Mouse (Mus musculus) retina, adult 2 months (tissue): Measurements from ENCODE around the gene Traf5.

ENCODE experiments used
- DNase-seq: peaks from one replicate; pipeline ENCODE4 v3.0.0-alpha.2; 2012; ENCODE audit warnings: low read depth, low spot score

The Traf5 gene

DNA sequence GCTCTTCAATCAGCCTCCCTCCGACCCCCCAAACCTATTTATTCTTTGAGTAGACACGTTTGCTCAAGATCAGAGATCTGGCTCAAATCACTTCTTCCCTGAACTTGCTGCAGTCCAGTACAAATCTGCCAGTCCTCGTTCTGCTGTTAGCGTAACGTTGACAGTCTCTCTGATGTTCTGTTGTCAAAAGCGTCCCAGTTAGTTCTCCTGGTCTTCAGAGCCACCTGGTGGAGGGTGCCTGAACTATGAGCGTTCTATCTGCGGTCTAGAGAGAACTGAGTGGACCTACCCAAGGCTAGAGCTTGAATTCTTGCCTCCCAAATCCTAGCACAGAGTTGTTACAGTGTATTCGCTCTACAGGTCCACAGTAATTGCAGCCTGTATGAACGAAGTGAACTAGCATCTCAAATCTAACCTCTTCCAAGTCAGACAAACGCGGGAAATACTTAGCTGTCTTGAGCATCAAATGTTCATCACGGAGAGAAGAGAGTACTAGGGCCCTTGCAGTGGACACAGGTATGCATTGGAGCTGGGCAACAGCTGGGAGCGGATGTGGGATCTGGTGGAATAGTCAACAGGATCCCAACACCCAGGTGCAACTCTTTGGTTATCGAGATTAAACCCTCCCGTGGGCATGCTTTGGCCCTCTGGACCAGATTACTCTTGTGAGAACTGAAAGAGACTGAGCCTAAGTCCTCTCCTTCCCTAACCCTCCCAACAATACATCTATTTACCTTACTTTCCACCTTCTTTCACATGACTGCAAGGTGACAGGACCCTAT, 711 bp upstream of the Traf5 start:
- peak; percentile 76 for DNase-seq

DNA sequence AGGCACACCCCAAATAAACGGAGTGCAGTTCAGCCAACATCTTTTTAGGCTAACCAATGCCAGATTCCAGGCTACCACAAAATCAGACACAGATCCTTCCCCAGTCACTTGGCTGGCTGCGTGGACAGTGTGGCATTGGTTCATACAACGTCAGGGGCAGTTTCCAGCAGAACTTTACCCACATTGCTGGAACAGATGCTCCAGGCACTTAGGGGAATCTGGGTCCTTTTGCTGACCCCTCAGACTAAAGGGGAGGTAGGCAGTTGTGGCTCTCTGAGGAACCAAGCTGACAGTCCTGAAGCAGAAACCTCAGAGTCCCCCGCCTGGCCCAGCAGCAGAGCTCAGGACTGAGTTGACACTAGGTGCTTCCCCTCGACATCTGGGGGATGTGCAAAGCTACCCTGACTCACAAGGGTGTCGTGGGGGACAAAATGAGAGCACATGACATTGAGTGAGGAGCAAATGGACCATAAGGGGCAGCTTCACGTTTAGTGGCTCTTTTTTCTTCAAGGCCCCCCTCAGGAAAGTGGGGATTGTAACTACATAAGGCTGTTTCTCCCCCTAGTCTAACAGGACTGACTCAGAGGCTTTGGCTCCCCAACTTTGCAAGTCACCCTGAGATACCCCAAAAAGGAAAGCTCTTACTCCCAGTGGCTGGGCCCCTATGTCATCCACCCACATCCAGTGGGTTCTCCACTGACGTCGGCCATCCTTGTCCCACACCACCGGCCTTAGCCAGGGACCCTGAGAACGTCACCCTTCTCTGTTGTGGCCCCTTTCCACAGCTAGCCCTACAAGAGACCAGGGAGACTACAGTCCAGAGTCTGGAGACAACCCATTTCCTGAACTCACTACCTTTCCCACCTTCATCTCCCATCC, 1.4 kb downstream of the Traf5 start:
- DNase-seq, result no peak

DNA sequence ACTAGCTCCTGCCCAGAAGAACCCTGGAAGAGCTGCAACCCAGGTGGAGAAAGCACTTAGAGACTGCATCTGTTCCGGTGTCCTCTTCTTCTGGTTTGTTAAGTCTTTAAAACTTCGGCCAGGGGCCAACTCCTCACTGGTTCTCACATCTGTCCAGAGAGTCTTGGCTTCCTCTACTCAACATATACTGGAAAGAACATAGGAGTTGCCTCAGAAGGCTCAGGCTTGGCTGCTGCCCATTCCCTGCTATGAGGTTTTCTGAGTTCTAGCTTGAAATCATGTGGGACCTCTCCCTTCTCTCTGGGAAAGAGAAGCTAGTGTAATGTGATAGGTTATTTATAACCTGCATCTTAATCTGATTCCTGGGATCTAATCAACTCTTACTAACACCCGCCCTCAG, 2.1 kb downstream of the Traf5 start:
- DNase-seq, result no peak

DNA sequence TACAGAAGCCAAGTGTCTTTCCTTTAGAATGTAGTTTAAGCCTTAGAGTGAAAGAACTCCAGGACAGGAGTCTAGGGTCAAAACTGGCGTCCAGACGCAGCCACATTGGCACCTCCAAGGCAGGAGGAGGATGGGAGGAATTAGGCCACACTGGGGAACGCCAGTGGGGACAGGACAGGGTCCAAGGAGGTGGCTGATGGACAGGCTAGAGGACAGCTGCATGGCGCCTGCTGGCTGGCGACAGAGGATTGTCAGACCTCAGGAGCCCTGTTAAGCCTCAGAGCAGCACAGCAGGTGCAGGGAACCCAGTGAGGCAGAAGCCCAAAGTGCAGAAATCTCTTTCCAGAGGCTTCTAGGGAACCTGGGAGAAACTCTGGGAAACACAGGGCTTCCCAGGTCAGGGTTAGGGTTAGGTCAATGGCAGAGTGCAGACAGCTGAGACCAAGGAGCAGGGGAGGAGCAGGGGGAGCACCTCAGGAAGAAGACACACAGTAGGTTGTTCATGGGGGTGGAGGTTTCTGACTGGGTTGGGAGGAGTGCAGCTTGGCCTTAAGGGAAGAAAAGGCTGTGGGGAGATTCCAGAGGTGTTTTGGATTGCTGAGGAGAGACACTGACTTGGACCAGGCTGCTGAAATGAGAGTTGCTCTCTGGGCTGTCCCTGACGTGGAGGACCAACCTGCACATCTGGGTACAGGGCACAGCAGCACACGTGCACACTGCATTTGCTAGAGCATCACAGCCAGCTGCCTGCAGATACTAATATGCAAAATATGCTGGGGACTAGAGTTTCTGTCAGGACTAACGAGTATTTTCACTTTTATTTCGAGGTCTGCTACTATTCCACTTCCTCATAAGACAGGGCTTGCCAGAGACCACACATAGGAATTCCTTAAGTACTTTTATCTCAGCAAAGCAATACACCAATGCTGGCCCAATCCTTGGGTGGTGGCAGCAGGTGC, 2.9 kb downstream of the Traf5 start:
- no peak for DNase-seq

DNA sequence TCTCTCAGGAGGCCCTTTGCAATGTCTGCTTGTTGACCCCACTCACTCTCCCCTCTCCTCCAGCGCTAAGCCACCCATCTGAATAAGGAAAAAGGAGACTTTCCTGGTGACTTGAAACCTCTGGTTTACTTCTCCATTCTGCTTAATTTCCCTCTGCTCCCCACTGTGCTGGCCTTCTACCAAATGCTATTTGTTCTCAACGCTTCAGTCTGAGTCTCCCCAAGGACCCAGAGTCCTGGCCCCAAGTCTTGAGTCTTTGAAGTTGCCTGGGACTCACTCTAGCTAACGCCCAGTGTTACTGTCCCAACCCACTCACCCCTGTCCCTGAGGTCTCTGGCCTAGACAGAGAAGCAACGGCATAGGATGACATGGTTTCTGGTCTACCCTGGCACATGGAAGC, 4.3 kb downstream of the Traf5 start:
- no peak for DNase-seq

DNA sequence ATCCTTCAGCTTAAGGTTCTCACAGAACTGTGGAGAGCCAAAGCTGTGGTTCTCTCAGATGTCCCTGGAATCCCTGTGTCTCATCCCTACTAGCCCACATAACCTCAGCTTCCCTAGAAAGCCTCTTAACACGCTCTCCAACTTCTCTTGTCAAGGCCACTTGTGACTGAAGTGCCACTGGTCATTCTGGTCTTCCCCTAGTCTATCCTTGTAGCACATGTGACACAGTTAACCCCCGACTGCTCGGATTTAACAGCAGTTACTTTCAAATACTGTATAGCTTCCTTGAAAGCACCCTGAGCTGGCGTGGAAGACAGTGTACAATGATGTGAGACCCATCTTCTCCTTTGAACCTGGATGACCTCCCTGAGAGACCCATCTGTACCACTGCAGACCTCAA, 5.3 kb downstream of the Traf5 start:
- no peak for DNase-seq

DNA sequence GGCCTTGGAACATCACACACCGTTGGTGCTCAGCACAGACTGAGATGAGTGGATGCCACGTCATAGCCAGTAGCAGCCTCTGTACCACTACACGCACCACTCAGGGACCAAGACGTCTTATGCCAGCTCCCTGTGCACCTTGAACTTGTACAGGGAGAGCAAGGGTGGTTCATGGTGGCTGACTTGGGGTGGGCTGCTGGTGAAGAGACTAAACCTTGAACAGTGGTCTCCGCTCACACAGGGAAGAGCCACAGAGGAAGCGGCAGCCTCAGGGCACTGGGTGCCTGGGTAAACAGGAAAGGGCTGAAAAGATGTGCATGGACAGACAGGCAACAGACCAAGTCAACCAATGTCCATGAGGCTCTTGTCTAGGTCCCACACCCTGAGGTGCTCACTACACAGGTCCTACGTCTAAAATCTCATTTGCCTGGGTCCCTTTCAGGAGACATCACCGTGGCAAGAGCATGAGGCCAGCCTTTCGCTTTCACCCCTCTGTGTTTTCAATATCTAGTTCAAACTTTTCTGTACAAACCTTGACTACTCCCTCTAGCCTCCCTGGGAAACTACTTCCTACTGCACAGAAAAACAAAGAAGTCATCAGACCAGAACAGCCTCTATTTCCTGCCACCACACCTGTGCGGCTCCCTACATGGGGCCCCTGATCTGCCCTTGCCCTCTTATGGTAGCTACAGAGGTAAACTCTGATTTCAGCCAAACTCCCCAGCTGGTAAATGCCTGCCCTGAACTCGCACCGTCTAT, 5.9 kb downstream of the Traf5 start:
- DNase-seq, result no peak

DNA sequence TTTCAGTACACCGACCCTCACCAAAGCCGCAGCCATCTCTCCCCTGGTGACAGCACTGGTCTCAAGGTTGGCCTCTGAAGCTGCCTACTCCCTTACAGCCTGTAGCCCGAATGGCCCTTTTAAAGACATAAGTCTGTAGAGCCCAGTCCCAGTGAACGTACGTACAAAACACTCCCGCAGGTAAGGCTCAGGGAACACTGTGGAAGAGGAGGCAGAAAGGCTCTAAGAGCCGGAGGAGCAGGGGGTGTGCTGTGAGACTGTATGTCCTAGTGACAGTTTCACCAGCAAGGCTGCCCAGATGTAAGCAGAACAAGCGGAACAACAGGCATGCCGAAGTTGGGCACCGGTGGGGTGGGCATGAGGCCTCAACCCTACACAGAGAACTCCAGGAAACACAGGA, 7.1 kb downstream of the Traf5 start:
- DNase-seq, result no peak

DNA sequence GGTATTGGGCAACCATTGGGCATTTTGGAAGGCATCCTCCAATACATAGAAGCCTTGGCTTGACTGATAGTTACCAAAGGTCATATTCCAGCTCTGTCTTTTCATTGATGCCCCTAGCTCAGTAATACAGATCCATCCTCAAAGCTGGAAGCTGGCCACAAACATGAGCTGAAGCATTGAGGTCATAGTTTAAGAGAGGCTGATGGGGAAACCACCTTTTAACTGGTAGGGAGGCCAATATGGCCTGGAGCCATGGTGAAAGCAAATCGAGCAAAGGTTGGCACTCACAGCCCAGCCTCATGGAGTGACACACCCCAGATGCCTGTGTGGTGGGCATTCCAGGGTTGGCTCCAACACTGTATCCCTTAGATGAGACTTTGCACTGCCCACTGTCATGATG, 9.7 kb downstream of the Traf5 start:
- no peak for DNase-seq

DNA sequence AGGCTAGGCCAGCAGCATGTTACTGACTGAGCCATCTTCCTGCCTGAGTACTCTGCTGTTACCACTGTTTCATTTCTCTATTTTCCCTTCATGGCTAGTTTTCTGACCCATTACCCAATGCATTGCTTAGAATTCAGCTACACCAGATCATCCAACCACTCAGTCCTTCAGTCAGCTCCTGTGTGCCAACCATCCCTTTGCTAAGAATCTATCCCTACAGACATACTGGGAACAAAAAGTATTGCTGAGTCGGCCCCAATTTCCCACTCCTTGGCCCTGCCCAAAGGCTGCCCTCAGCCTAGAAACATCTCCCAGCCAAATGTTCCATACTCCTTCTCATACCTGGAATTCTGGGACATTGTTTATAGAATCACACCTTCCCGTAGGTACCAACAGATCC, 11.2 kb downstream of the Traf5 start:
- DNase-seq, result no peak

DNA sequence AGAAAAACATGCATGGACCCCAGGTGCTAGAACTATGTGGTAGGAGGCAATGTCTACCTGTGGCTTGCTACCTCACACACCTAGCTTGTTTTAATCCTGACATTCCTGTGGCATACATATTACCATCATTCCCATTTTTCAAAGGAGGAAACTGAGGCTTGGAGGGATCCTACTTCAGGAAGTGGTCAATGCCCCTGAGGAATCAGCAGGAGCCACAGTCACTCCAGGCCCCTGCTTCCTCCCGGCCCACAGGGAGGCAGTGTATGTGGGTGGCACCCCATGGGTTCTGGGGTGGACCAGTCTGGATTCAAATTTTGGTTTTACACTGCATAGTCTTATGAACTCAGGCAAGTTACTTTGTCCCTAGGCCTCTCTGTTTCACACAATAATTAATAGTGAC, 13.2 kb downstream of the Traf5 start:
- DNase-seq, result no peak

DNA sequence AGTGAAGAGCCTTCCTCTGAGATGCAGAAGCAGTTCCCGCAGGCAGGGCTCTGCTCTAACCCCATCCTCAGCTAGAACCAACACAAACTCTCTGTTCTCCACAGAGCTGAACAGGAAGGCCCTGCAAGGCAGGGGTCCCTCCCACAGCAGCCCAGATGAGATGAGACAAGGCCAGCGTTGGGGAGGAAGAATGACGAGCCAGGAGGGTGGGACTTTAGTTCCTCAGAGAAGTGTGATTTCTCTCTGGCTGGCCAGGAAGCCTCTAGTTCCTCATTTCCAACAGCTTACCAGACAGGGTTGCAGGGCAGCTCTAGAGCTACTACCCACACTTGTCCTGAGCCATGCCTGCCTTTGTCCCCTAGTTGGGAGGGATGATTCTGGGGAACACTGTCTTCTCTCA, 14.0 kb downstream of the Traf5 start:
- no peak for DNase-seq

DNA sequence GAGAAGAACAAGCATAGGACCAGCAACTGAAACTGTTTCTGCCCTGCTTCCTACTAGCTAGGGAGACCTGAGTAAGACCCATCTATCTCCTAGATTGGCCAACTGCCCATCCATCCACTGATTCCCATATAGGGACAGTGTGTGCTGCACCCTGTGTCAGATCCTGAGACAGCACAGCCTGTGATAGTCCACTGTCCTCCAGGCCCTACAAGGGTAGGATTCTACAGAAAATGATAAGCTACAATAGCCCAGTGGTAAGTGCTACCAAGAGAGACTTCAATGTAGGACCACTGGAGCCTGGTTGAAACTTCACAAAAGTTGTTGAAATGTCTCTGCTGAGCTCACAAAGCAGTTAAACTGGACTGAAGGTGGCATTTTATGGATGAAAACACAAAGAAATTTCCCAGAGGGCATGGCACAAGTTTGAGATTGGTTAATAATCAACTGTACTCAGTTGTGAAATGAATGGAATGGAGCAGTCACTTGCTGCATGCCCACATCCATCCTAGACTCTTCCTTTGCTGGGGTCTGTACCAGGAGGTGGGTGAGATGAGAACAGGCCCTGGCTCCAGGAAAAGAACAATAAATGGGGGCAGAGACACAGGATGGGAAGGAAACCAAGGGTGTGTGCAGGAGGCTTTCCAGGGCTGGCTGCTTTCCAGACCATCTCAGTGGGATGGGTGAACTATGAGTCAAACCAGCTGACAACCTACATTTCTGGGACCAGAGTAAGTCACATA, 15.4 kb downstream of the Traf5 start:
- no peak for DNase-seq

DNA sequence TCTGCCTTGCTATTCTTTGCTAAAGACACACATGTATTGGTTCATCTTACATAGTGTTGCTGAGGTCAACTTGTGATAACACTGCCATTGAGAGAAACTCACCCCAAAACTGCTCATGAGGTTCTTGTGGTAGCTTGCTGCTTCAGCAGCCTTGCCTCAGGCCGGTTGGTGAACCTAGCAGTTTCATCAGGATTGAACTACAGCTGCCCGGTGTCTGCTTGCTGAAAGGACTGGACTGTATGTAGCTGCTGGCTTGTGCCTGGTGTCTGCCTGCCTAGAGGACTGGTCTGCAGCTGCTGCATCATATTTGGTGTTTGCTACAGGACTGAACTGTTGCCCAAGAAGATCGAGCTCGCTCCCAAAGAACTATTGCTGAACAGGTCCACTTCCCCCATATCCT, 16.3 kb downstream of the Traf5 start:
- DNase-seq, result no peak

DNA sequence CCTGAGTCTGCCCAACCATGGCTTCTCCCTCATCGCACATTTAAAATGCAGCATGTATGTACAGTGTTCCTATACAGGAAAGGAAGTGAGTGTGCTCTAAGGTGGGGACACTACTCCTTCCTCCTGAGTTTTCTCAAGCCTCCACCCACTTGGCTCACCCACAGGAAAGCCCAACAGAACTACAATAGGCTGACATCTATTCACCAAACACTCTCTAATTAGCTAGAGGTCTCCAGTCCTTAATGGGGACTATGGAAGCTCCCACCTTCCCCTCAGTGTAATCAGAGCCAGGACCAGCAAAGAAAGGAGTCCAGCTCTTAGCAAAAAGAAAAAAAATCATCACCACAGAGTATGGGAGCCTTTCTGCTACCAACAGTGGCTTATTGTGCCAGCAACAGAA, 17.5 kb downstream of the Traf5 start:
- no peak for DNase-seq

DNA sequence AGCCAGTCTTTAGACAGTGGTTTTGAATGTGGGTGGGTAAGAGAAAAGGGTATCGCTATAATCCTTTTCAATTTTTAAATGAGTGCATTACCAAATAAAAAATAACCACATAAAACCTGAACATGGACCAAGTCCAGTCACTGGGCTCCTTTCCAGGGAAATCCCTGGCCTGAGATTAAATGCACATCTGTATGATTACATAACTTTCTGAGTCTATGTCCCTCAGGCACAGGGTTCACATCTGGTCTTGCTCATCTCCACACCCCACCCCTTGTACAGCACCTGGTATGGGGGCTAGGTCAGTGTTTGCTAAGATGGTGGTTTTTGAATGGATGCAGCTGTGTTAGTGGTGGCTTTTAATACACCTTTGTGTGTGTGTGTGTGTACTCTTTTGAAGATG, 19.9 kb downstream of the Traf5 start:
- peak; percentile 29 for DNase-seq

DNA sequence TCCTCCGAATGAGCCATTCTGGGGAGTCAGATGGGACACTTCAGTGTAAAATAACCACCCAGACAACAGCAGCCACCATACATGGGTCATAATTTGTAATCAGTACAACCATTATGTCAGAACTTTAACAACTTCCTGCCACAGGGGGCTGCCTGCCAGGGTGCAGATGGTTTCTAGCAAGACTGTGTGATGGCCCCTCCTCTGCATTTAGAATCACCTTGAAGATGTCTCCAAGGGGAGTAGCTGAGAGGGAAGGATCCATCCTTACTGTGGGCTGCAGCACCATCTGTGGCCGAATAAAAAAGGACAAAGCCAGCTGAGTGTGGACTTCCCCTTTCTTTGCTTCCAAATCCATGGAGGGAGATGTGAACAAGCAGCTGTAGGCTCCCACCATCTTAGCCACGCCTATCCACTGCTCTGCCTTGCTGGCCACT, 21.7 kb downstream of the Traf5 start:
- no peak for DNase-seq

DNA sequence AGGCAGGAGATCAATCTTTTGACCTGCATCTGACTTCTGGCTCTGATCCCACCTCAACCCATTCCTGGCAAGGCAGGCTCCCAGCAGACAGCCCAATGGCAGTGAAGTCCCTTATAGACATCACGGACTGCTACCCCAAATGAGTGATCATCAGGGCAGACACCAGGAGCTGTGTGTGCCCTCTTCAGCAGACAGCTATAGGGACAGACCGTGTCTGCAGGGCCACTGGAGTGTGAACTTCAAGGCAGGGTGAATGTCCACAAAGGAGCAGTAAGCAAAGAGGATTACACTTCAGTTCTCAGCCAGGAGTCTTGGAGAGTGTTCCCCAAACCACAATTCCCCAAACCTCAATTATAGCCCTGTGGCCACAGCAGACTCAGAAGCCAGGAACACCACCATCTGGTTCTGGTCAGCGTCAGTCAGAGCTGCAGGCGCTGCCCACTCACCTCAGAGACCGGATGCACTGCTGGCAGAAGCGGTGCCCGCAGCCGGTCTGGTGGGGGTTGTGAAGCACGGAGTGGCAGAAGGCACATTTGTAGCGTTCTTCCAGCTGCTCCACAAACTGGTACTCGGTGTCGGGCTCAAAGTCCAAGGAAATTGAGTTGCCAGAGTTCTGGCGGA, 22.3 kb downstream of the Traf5 start:
- DNase-seq, result no peak

DNA sequence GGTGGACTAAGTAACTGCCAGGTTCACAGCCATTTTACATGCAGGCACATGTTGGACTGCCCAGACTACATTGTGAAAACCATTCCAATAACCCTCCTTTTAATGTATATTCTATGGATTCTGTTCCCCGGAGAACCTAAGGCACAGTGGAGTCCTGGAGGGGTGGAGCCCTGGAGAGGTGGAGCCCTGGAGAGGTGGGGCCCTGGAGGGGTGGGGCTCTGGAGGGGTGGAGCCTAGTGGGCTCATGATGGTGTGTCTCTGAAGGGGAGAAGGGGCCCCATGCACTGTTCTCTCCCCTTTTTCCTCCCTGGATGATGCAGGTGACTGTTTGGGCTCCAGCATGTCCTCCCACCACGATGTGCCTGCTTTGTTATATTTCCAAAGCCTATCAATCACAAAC, 24.2 kb downstream of the Traf5 start:
- no peak for DNase-seq

DNA sequence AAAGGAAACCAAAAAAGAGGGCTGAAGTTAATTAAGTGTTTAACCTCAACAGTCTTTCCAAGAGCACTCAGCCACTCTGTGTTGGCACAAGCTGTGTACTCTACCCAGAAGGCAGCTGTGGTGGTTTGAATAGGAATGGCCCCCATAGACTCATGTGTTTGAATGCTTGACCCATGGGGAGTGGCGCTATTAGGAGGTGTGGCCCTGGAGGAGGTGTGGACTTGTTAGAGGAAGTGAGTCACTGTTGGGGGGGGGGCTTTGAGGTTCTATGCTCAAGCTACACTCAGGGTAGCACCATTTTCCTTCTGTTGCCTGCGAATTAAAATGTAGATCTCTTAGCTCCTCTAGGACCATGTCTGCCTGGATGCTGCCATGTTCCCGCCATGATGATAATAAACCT, 25.4 kb downstream of the Traf5 start:
- no peak for DNase-seq
